Mouse (Mus musculus): ENCODE measurements around the gene Olfr987. TPM values are rescaled to one million over a fixed set of nuclear protein-coding genes. Genes with fewer than 3 reads are reported as not detected.

Gene Olfr987
- not detected for polyA plus RNA-seq (2014; fragmentation: Illumina TruSeq; extraction: RNeasy Lipid Tissue Mini Kit (QIAGEN cat#74804); ENCODE audit: low read depth, low replicate concordance)

GRCm38 (mm10) chr2:85339215-85339614 is at the start of gene Olfr987:
Olfr987 (minus strand) TSS chr2:85339315.

GRCm38 (mm10) chr2:85363127-85363526 is 24.0 kb upstream of the Olfr987 start, which contains the start of gene Olfr988:
Olfr988 (minus strand) TSS chr2:85363227.

Other genes with a start within 250 kb of the Olfr987 start
- gene Aplnr, start 203.1 kb downstream of the Olfr987 start, polyA plus RNA-seq (2014; fragmentation: Illumina TruSeq; extraction: RNeasy Lipid Tissue Mini Kit (QIAGEN cat#74804); ENCODE audit: low read depth, low replicate concordance) = 14.7 TPM
- gene Lrrc55, start 142.1 kb downstream of the Olfr987 start, polyA plus RNA-seq (2014; fragmentation: Illumina TruSeq; extraction: RNeasy Lipid Tissue Mini Kit (QIAGEN cat#74804); ENCODE audit: low read depth, low replicate concordance) = 1.3 TPM
- gene Olfr988, start 23.9 kb upstream of the Olfr987 start, polyA plus RNA-seq (2014; fragmentation: Illumina TruSeq; extraction: RNeasy Lipid Tissue Mini Kit (QIAGEN cat#74804); ENCODE audit: low read depth, low replicate concordance) = not detected
- gene Olfr992, start 70.2 kb upstream of the Olfr987 start, polyA plus RNA-seq (2014; fragmentation: Illumina TruSeq; extraction: RNeasy Lipid Tissue Mini Kit (QIAGEN cat#74804); ENCODE audit: low read depth, low replicate concordance) = not detected
- gene Olfr993, start 75.6 kb upstream of the Olfr987 start, polyA plus RNA-seq (2014; fragmentation: Illumina TruSeq; extraction: RNeasy Lipid Tissue Mini Kit (QIAGEN cat#74804); ENCODE audit: low read depth, low replicate concordance) = not detected
- not detected for gene Olfr994, start 97.1 kb upstream of the Olfr987 start, polyA plus RNA-seq (2014; fragmentation: Illumina TruSeq; extraction: RNeasy Lipid Tissue Mini Kit (QIAGEN cat#74804); ENCODE audit: low read depth, low replicate concordance)
- not detected for gene Olfr995, start 104.3 kb upstream of the Olfr987 start, polyA plus RNA-seq (2014; fragmentation: Illumina TruSeq; extraction: RNeasy Lipid Tissue Mini Kit (QIAGEN cat#74804); ENCODE audit: low read depth, low replicate concordance)
- gene 4833423E24Rik, start 179.7 kb upstream of the Olfr987 start, polyA plus RNA-seq (2014; fragmentation: Illumina TruSeq; extraction: RNeasy Lipid Tissue Mini Kit (QIAGEN cat#74804); ENCODE audit: low read depth, low replicate concordance) = not detected
- not detected for gene Olfr996, start 239.9 kb upstream of the Olfr987 start, polyA plus RNA-seq (2014; fragmentation: Illumina TruSeq; extraction: RNeasy Lipid Tissue Mini Kit (QIAGEN cat#74804); ENCODE audit: low read depth, low replicate concordance)
- not detected for gene Olfr998, start 249.6 kb upstream of the Olfr987 start, polyA plus RNA-seq (2014; fragmentation: Illumina TruSeq; extraction: RNeasy Lipid Tissue Mini Kit (QIAGEN cat#74804); ENCODE audit: low read depth, low replicate concordance)